Mouse (Mus musculus): ENCODE measurements around the gene Olfr1328. TPM values are rescaled to one million over a fixed set of nuclear protein-coding genes. Genes with fewer than 3 reads are reported as not detected.
"Not testable (repeated sequence)": the region's sequence is repeated elsewhere in the genome, so short reads cannot be mapped to it uniquely, and the experiment has no call there.

Gene Olfr1328
- not detected in 2 replicates for polyA plus RNA-seq (2016; fragmentation: Nextera tagmentation; extraction: Ambion mirVana)

GRCm38 (mm10) chr4:118938512-118938911 is at the start of gene Olfr1328:
Gene Olfr1328, minus strand, starts transcription at chr4:118938612.
- no peak within 1 kb of the TSS for H3K9ac ChIP-seq
- no peaks in the 10 kb centered on the region for H3K9me3 ChIP-seq (replicated peaks)
- H3K27me3 ChIP-seq (replicated peaks): no peaks in the 10 kb centered on the region
- H3K36me3 ChIP-seq: no peaks in the 10 kb centered on the region
- no peak within 1 kb of the TSS for H3K4me3 ChIP-seq
- H3K4me1 ChIP-seq (replicated peaks): no peaks in the 10 kb centered on the region
- H3K27ac ChIP-seq (ENCODE audit: poor library complexity, severe bottlenecking): no peak within 1 kb of the TSS
- WGBS: 70% methylated on average over 2 of the region's 2 CpGs
- no peak within 1 kb of the TSS for H3K4me2 ChIP-seq
- ATAC-seq (ENCODE audit: insufficient number of reproducible peaks, low FRiP score): no peak

DNA sequence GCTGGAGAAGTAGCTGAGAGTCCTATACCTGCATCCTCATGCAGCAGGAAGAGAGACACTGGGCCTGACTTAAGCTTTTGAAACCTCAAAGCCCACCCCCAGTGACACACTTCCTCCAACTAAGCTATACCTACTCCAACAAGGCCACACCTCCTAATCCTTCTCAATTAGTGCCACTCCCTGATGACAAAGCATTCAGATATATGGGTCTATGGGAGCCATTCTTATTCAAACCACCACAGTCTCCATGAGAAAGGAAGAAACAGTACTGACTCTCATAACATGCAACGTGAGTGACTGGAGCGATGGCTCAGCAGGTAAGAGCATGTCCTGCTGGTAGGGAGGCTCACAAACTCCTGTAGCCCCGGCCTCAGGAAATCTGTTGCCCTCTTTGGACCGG is 46.9 kb upstream of the Olfr1328 start:
- H3K4me3 ChIP-seq: no peak overlapping the region
- no peaks in the 10 kb centered on the region for H3K27me3 ChIP-seq (replicated peaks)
- 85% methylated on average over 4 of the region's 4 CpGs for WGBS
- no peaks in the 10 kb centered on the region for H3K36me3 ChIP-seq
- no peaks in the 10 kb centered on the region; the same call in 1 of the 2 replicates for H3K4me1 ChIP-seq (replicated peaks)
- peaks cover 4% of the 10 kb centered on the region; the same call in 1 of the 2 replicates for H3K9me3 ChIP-seq (replicated peaks)
- H3K27ac ChIP-seq (ENCODE audit: poor library complexity, severe bottlenecking): no peak overlapping the region
- no peak overlapping the region for H3K9ac ChIP-seq
- no peak overlapping the region for H3K4me2 ChIP-seq
- ATAC-seq (ENCODE audit: insufficient number of reproducible peaks, low FRiP score): no peak

- no peak overlapping the region for H3K9ac ChIP-seq
- H3K27me3 ChIP-seq (replicated peaks): no peaks in the 10 kb centered on the region
- H3K36me3 ChIP-seq: no peaks in the 10 kb centered on the region
- 72% methylated on average over 2 of the region's 2 CpGs for WGBS
- no peak for ATAC-seq (ENCODE audit: insufficient number of reproducible peaks, low FRiP score)
- H3K27ac ChIP-seq (ENCODE audit: poor library complexity, severe bottlenecking): no peak overlapping the region
- H3K4me2 ChIP-seq: no peak overlapping the region
- no peaks in the 10 kb centered on the region for H3K4me1 ChIP-seq (replicated peaks)
- H3K4me3 ChIP-seq: no peak overlapping the region
- H3K9me3 ChIP-seq (replicated peaks): 0 out of 2 replicates have a peak, but pooled peaks cover 5% of the 10 kb centered on the region
Measured at GRCm38 (mm10) chr4:118973281-118973680, 34.9 kb upstream of the Olfr1328 start.

GRCm38 (mm10) chr4:118967711-118968110 is 29.3 kb upstream of the Olfr1328 start:
- no peak for ATAC-seq (ENCODE audit: insufficient number of reproducible peaks, low FRiP score)
- 85% methylated on average over 15 of the region's 15 CpGs for WGBS

GRCm38 (mm10) chr4:118961141-118961628 is 22.8 kb upstream of the Olfr1328 start, which contains the start of gene Lao1:
Gene Lao1, plus strand, starts transcription at chr4:118961578.
- no peaks in the 10 kb centered on the region for H3K9me3 ChIP-seq (replicated peaks)
- H3K36me3 ChIP-seq: no peaks in the 10 kb centered on the region
- ATAC-seq (ENCODE audit: insufficient number of reproducible peaks, low FRiP score): no peak
- no peak within 1 kb of the TSS for H3K4me2 ChIP-seq
- no peaks in the 10 kb centered on the region for H3K4me1 ChIP-seq (replicated peaks)
- H3K9ac ChIP-seq: no peak within 1 kb of the TSS
- no peak within 1 kb of the TSS for H3K4me3 ChIP-seq
- no peak within 1 kb of the TSS for H3K27ac ChIP-seq (ENCODE audit: poor library complexity, severe bottlenecking)
- H3K27me3 ChIP-seq (replicated peaks): no peaks in the 10 kb centered on the region
- 73% methylated on average over 2 of the region's 2 CpGs for WGBS

More at GRCm38 (mm10) chr4:118967711-118968110, 29.3 kb upstream of the Olfr1328 start:
- Histone ChIP-seq H3K4me2 (no peak overlapping the region), H3K27ac (ENCODE audit: poor library complexity, severe bottlenecking) (no peak overlapping the region), H3K4me1 (replicated peaks) (no peaks in the 10 kb centered on the region), H3K9me3 (replicated peaks) (0 out of 2 replicates have a peak, but pooled peaks cover 2% of the 10 kb centered on the region), H3K27me3 (replicated peaks) (no peaks in the 10 kb centered on the region), H3K4me3 (no peak overlapping the region), H3K36me3 (no peaks in the 10 kb centered on the region), H3K9ac (no peak overlapping the region)

GRCm38 (mm10) chr4:118958812-118959211 is 20.4 kb upstream of the Olfr1328 start:
- no peak overlapping the region for H3K4me2 ChIP-seq
- no peaks in the 10 kb centered on the region for H3K4me1 ChIP-seq (replicated peaks)
- H3K9me3 ChIP-seq (replicated peaks): no peaks in the 10 kb centered on the region
- H3K27ac ChIP-seq (ENCODE audit: poor library complexity, severe bottlenecking): no peak overlapping the region
- 75% methylated on average over 7 of the region's 7 CpGs for WGBS
- no peak overlapping the region for H3K9ac ChIP-seq
- no peak overlapping the region for H3K4me3 ChIP-seq
- H3K27me3 ChIP-seq (replicated peaks): no peaks in the 10 kb centered on the region
- ATAC-seq (ENCODE audit: insufficient number of reproducible peaks, low FRiP score): no peak
- no peaks in the 10 kb centered on the region for H3K36me3 ChIP-seq

- H3K4me1 ChIP-seq (replicated peaks); H3K27ac ChIP-seq (ENCODE audit: poor library complexity, severe bottlenecking); H3K9ac ChIP-seq; H3K36me3 ChIP-seq; H3K4me3 ChIP-seq; ATAC-seq (ENCODE audit: insufficient number of reproducible peaks, low FRiP score); H3K27me3 ChIP-seq (replicated peaks); H3K9me3 ChIP-seq (replicated peaks); H3K4me2 ChIP-seq: not testable (repeated sequence)
- 83% methylated on average over 3 of the region's 3 CpGs for WGBS
Measured at GRCm38 (mm10) chr4:118931326-118931725, 7.1 kb downstream of the Olfr1328 start.

GRCm38 (mm10) chr4:118917365-118917764 is 21.0 kb downstream of the Olfr1328 start, which contains the start of gene Olfr1329:
Gene Olfr1329, minus strand, starts transcription at chr4:118917465.
- not testable (repeated sequence) for H3K9me3 ChIP-seq (replicated peaks); H3K9ac ChIP-seq; H3K27ac ChIP-seq (ENCODE audit: poor library complexity, severe bottlenecking); ATAC-seq (ENCODE audit: insufficient number of reproducible peaks, low FRiP score); H3K4me1 ChIP-seq (replicated peaks); H3K27me3 ChIP-seq (replicated peaks); H3K4me3 ChIP-seq; H3K36me3 ChIP-seq; H3K4me2 ChIP-seq
- 42% methylated on average over 2 of the region's 2 CpGs for WGBS

DNA sequence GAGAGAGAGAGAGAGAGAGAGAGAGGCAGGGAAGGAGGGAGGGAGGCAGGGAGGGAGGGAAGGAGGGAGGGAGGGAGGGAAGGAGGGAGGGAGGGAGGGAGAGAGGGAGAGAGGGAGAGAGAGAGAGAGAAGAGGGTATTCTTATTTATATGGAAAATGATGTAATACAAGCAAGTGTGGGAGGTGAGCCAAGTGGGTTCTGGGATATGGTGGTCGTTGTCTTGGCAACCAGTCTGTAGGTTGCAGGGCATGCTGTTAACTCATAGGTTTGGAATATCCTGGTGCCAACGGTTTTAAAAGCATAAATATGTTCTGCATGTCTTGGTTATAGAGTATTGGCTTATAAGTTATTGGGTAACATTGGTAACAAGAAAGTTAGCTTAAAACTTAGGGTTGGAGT is 36.4 kb downstream of the Olfr1328 start:
- Histone ChIP-seq H3K4me3 (no peak overlapping the region), H3K27me3 (replicated peaks) (no peaks in the 10 kb centered on the region), H3K9me3 (replicated peaks) (no peaks in the 10 kb centered on the region), H3K4me2 (no peak overlapping the region), H3K4me1 (replicated peaks) (no peaks in the 10 kb centered on the region), H3K36me3 (no peaks in the 10 kb centered on the region), H3K27ac (ENCODE audit: poor library complexity, severe bottlenecking) (no peak overlapping the region), H3K9ac (no peak overlapping the region)
- ATAC-seq (ENCODE audit: insufficient number of reproducible peaks, low FRiP score): no peak
- 68% methylated on average over 2 of the region's 2 CpGs for WGBS

- Histone ChIP-seq H3K9ac (no peak within 1 kb of the TSS), H3K27ac (ENCODE audit: poor library complexity, severe bottlenecking) (no peak within 1 kb of the TSS), H3K27me3 (replicated peaks) (no peaks in the 10 kb centered on the region), H3K4me1 (replicated peaks) (no peaks in the 10 kb centered on the region), H3K4me2 (no peak within 1 kb of the TSS), H3K4me3 (no peak within 1 kb of the TSS), H3K9me3 (replicated peaks) (no peaks in the 10 kb centered on the region), H3K36me3 (no peaks in the 10 kb centered on the region)
- 91% methylated on average over 1 of the region's 1 CpGs for WGBS
- ATAC-seq (ENCODE audit: insufficient number of reproducible peaks, low FRiP score): no peak
Measured at GRCm38 (mm10) chr4:118888297-118888696, 50.1 kb downstream of the Olfr1328 start, which contains the start of gene Olfr1330. Gene Olfr1330, plus strand, starts transcription at chr4:118888597.

Measured in heart, embryonic 12.5 days (tissue).